Mouse (Mus musculus) gastrocnemius, postnatal 36 days (tissue): Measurements from ENCODE around the gene Pgr15l. TPM values are rescaled to one million over a fixed set of nuclear protein-coding genes. Genes with fewer than 3 reads are reported as not detected.

Experiments used
- DNase-seq, 2 experiments: peaks; one replicate each; pipeline ENCODE4 v3.0.0; 2022
- intact Hi-C: fragments of 180-260 bp; cut with DNase I; formaldehyde crosslinking; loops from one replicate; pipeline ENCODE4 v1.15.1; 2025
- long read RNA-seq, 2 experiments: library from polyadenylated mRNA; stranded (forward); transcript quantifications; one replicate each; pipeline ENCODE4 v2.0.0; 2021
- total RNA-seq, 2 experiments: library from RNA; stranded (reverse); gene quantifications; 2 replicates each; pipeline ENCODE4 v1.2.3; 2021

Gene Pgr15l
- total RNA-seq, result not detected
- long read RNA-seq, experiment 1, result 0 reads
- long read RNA-seq, experiment 2, result 0 reads

GRCm38 (mm10) chrX:97072369-97072768, at the start of gene Pgr15l:
Gene Pgr15l (plus strand): TSS chrX:97072596.
- intact Hi-C loops, result no loop called here
- no peak for DNase-seq

GRCm38 (mm10) chrX:97027540-97027939, 44.9 kb upstream of the Pgr15l start:
- intact Hi-C loops, result no loop called here

GRCm38 (mm10) chrX:97069816-97070215, 2.6 kb upstream of the Pgr15l start:
- intact Hi-C loops, result no loop called here
- no peak for DNase-seq

More at GRCm38 (mm10) chrX:97027540-97027939, 44.9 kb upstream of the Pgr15l start:
- DNase-seq, result no peak
